Mouse (Mus musculus): ENCODE results near the gene Mgp. TPM values are rescaled to one million over a fixed set of nuclear protein-coding genes. Genes with fewer than 3 reads are reported as not detected.

Mgp gene
- polyA plus RNA-seq, 1 experiment from 2014 or later: 12.2 TPM

DNA sequence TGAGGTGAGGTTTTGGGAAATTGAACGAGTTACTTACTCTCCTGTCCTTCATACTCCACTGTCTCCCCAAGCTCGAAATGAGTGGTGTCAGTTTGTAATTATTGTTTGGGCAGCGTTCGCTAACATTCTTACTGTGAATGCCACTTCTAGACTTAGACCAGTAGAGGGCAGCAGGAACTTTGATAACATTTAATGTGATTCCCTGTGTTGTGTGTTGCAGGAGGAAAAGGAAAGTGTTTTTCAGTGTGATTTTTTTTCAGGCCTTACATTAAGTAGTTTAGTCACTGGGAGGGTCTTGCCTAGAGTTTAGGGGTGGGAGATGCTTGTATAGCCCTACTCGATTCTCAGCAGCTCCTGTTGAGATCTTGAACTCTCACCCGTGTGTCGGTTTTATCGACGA lies 14.6 kb downstream of the Mgp start:
- Histone ChIP-seq H3K4me2 (no peak overlapping the region), H3K4me1 (replicated peaks) (no peaks in the 10 kb centered on the region), H3K9ac (no peak overlapping the region), H3K27me3 (no peaks in the 10 kb centered on the region), H3K27ac (replicated peaks) (no peak overlapping the region), H3K36me3 (no peaks in the 10 kb centered on the region), H3K4me3 (no peak overlapping the region), H3K9me3 (no peaks in the 10 kb centered on the region)
- WGBS: 52% methylated on average over 9 of the region's 9 CpGs
- peak; percentile 59; the same call in 1 of the 2 replicates for ATAC-seq (ENCODE audit: low FRiP score, low read depth)

GRCm38 (mm10) chr6:136858420-136858819 lies 17.2 kb downstream of the Mgp start:
- 84% methylated on average over 8 of the region's 8 CpGs for WGBS
- no peaks in the 10 kb centered on the region for H3K36me3 ChIP-seq

GRCm38 (mm10) chr6:136857873-136858260 lies 17.8 kb downstream of the Mgp start:
- no peak overlapping the region for H3K9ac ChIP-seq
- H3K4me3 ChIP-seq: no peak overlapping the region
- no peak for ATAC-seq (ENCODE audit: low FRiP score, low read depth)
- no peaks in the 10 kb centered on the region for H3K9me3 ChIP-seq
- WGBS: 66% methylated on average over 11 of the region's 11 CpGs
- H3K4me1 ChIP-seq (replicated peaks): 0 out of 2 replicates have a peak, but pooled peaks cover under 1% of the 10 kb centered on the region
- no peaks in the 10 kb centered on the region for H3K36me3 ChIP-seq
- H3K27me3 ChIP-seq: no peaks in the 10 kb centered on the region
- no peak overlapping the region for H3K27ac ChIP-seq (replicated peaks)
- H3K4me2 ChIP-seq: no peak overlapping the region

More at GRCm38 (mm10) chr6:136858420-136858819, 17.2 kb downstream of the Mgp start:
- H3K4me2 ChIP-seq: no peak overlapping the region
- no peak overlapping the region for H3K4me3 ChIP-seq
- no peaks in the 10 kb centered on the region for H3K27me3 ChIP-seq
- no peak for ATAC-seq (ENCODE audit: low FRiP score, low read depth)
- no peaks in the 10 kb centered on the region for H3K9me3 ChIP-seq
- H3K4me1 ChIP-seq (replicated peaks): no peaks in the 10 kb centered on the region
- H3K27ac ChIP-seq (replicated peaks): no peak overlapping the region
- H3K9ac ChIP-seq: no peak overlapping the region

GRCm38 (mm10) chr6:136857186-136857872 lies 18.3 kb downstream of the Mgp start, which contains the start of gene Art4:
Gene Art4, minus strand, starts transcription at chr6:136857733.
- H3K27ac ChIP-seq (replicated peaks): no peak within 1 kb of the TSS
- no peak within 1 kb of the TSS for H3K9ac ChIP-seq
- no peaks in the 10 kb centered on the region for H3K9me3 ChIP-seq
- no peak within 1 kb of the TSS for H3K4me2 ChIP-seq
- ATAC-seq (ENCODE audit: low FRiP score, low read depth): no peak
- no peaks in the 10 kb centered on the region for H3K36me3 ChIP-seq
- 0 out of 2 replicates have a peak, but pooled peaks cover 6% of the 10 kb centered on the region for H3K4me1 ChIP-seq (replicated peaks)
- WGBS: 75% methylated on average over 18 of the region's 18 CpGs
- no peaks in the 10 kb centered on the region for H3K27me3 ChIP-seq
- H3K4me3 ChIP-seq: no peak within 1 kb of the TSS

GRCm38 (mm10) chr6:136856071-136856636 lies 19.5 kb downstream of the Mgp start:
- H3K4me3 ChIP-seq: no peak overlapping the region
- H3K36me3 ChIP-seq: no peaks in the 10 kb centered on the region
- WGBS: 74% methylated on average over 14 of the region's 14 CpGs
- H3K4me1 ChIP-seq (replicated peaks): 0 out of 2 replicates have a peak, but pooled peaks cover 8% of the 10 kb centered on the region
- H3K9me3 ChIP-seq: no peaks in the 10 kb centered on the region
- H3K9ac ChIP-seq: no peak overlapping the region
- no peak overlapping the region for H3K4me2 ChIP-seq
- H3K27ac ChIP-seq (replicated peaks): no peak overlapping the region
- ATAC-seq (ENCODE audit: low FRiP score, low read depth): no peak
- H3K27me3 ChIP-seq: no peaks in the 10 kb centered on the region

GRCm38 (mm10) chr6:136855183-136855582 lies 20.4 kb downstream of the Mgp start:
- Histone ChIP-seq H3K4me2 (no peak overlapping the region), H3K4me3 (no peak overlapping the region), H3K27me3 (no peaks in the 10 kb centered on the region), H3K4me1 (replicated peaks) (0 out of 2 replicates have a peak, but pooled peaks cover 8% of the 10 kb centered on the region), H3K27ac (replicated peaks) (no peak overlapping the region), H3K9me3 (no peaks in the 10 kb centered on the region), H3K9ac (no peak overlapping the region), H3K36me3 (no peaks in the 10 kb centered on the region)
- WGBS: 84% methylated on average over 2 of the region's 2 CpGs
- ATAC-seq (ENCODE audit: low FRiP score, low read depth): no peak

DNA sequence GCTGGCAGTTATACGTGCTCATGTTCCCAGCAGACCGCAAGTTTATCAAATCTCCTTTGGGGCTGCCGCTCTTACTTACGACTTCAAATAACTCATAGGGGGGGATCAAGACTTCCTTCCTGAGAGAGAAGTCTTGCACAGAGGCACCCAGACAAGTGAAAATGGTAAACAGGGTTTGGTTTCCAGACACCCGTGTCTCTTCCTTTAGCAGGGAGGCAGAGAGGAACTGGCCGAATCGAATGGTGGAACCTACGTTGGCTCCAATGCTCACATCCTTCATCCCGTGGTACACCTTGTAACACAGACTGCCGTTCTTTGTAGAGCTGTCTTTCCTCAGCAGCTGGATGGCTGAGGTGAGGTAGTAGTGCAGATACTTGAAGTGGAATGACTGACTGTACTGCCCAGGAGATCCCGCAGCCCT lies 21.3 kb downstream of the Mgp start:
- no peaks in the 10 kb centered on the region for H3K9me3 ChIP-seq
- 0 out of 2 replicates have a peak, but pooled peaks cover 8% of the 10 kb centered on the region for H3K4me1 ChIP-seq (replicated peaks)
- H3K4me2 ChIP-seq: no peak overlapping the region
- no peak overlapping the region for H3K9ac ChIP-seq
- no peaks in the 10 kb centered on the region for H3K27me3 ChIP-seq
- no peak overlapping the region for H3K27ac ChIP-seq (replicated peaks)
- H3K36me3 ChIP-seq: no peaks in the 10 kb centered on the region
- ATAC-seq (ENCODE audit: low FRiP score, low read depth): no peak
- WGBS: 90% methylated on average over 11 of the region's 11 CpGs
- H3K4me3 ChIP-seq: no peak overlapping the region

DNA sequence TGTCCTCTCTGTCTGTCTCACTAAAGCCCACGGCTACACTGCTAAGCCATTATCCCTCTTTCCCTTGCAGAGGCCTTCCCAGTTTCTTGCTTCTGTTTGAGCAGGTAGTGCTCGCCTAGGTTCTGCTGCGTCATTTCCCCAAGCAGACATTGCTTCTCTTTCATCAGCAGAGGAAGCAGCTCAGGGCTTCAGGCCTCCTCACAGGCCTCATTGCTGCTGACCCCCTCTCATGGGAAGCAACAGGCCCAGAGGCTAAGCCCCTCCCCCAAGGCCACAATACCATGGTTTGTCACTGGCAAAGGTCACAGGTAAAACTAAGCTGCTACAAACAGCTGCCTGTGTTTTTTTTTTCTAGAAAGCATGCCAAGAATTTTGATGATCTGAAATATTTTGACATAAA lies 22.9 kb downstream of the Mgp start:
- peak overlapping the region; percentile 26; the same call in 1 of the 2 replicates for H3K27ac ChIP-seq (replicated peaks)
- 59% methylated on average over 3 of the region's 3 CpGs for WGBS
- no peaks in the 10 kb centered on the region for H3K9me3 ChIP-seq

DNA sequence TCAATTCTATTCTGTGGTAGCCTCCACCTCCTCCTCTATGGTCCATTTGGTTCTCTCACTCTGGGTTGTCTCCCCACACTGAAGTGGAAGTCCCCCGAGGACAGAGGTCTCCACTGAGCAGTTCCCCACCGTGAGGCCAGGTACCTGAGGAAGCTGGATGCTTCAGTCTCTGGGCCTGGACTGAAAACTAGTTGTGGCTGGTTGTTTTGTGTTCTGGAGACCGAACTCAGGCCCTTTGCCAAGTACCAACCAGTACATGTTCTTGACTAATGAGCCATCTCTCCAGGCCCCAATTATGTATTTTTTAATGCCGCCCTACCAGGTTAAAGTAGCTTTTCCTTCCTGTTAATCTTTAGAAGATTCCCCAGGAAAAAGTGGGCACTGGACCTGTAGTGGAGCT lies 23.3 kb downstream of the Mgp start:
- H3K4me3 ChIP-seq: no peak overlapping the region
- 0 out of 2 replicates have a peak, but pooled peaks cover 8% of the 10 kb centered on the region for H3K4me1 ChIP-seq (replicated peaks)
- H3K27me3 ChIP-seq: no peaks in the 10 kb centered on the region
- no peaks in the 10 kb centered on the region for H3K9me3 ChIP-seq
- no peak overlapping the region for H3K4me2 ChIP-seq
- no peak overlapping the region for H3K9ac ChIP-seq
- WGBS: 83% methylated on average over 4 of the region's 4 CpGs
- H3K36me3 ChIP-seq: no peaks in the 10 kb centered on the region
- ATAC-seq (ENCODE audit: low FRiP score, low read depth): no peak
- H3K27ac ChIP-seq (replicated peaks): peak overlapping the region; percentile 26; the same call in 1 of the 2 replicates

More for the DNA sequence above, 22.9 kb downstream of the Mgp start:
- ATAC-seq (ENCODE audit: low FRiP score, low read depth): no peak; the same call in 1 of the 2 replicates
- no peaks in the 10 kb centered on the region for H3K36me3 ChIP-seq
- H3K4me3 ChIP-seq: no peak overlapping the region
- H3K4me1 ChIP-seq (replicated peaks): 0 out of 2 replicates have a peak, but pooled peaks cover 8% of the 10 kb centered on the region
- H3K27me3 ChIP-seq: no peaks in the 10 kb centered on the region
- H3K4me2 ChIP-seq: no peak overlapping the region
- H3K9ac ChIP-seq: no peak overlapping the region

- H3K9me3 ChIP-seq: no peaks in the 10 kb centered on the region
- H3K36me3 ChIP-seq: no peaks in the 10 kb centered on the region
- WGBS: 83% methylated on average over 6 of the region's 6 CpGs
- no peak for ATAC-seq (ENCODE audit: low FRiP score, low read depth)
- H3K27me3 ChIP-seq: no peaks in the 10 kb centered on the region
- H3K27ac ChIP-seq (replicated peaks): no peak overlapping the region
- H3K4me2 ChIP-seq: no peak overlapping the region
- no peak overlapping the region for H3K4me3 ChIP-seq
- H3K9ac ChIP-seq: no peak overlapping the region
- H3K4me1 ChIP-seq (replicated peaks): 0 out of 2 replicates have a peak, but pooled peaks cover 8% of the 10 kb centered on the region
Measured at GRCm38 (mm10) chr6:136850267-136850666, 25.4 kb downstream of the Mgp start.

DNA sequence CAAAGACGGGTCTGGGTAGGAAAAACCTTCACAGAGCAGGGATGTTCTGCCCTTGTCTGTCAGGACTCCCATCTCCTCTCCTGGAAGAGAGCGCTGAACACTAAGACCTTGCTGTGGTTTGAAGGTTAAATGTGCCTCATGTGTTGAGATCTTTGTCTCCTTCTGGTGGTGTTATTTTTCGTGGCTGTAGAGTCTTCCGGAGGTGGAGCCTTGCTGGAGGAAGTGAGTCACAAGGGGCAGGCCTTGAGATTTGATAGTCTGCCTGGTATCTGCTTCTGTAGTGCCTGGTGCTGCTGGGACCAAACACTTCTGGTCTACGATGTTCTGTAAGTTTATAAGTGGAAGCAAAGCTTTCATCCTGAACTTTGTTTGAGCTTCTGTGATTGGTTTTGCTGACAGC lies 26.7 kb downstream of the Mgp start:
- Histone ChIP-seq H3K27ac (replicated peaks) (no peak overlapping the region), H3K27me3 (no peaks in the 10 kb centered on the region), H3K4me3 (no peak overlapping the region), H3K4me2 (no peak overlapping the region), H3K9me3 (no peaks in the 10 kb centered on the region), H3K4me1 (replicated peaks) (0 out of 2 replicates have a peak, but pooled peaks cover 8% of the 10 kb centered on the region), H3K36me3 (no peaks in the 10 kb centered on the region), H3K9ac (no peak overlapping the region)
- no peak for ATAC-seq (ENCODE audit: low FRiP score, low read depth)
- WGBS: 90% methylated on average over 5 of the region's 5 CpGs

DNA sequence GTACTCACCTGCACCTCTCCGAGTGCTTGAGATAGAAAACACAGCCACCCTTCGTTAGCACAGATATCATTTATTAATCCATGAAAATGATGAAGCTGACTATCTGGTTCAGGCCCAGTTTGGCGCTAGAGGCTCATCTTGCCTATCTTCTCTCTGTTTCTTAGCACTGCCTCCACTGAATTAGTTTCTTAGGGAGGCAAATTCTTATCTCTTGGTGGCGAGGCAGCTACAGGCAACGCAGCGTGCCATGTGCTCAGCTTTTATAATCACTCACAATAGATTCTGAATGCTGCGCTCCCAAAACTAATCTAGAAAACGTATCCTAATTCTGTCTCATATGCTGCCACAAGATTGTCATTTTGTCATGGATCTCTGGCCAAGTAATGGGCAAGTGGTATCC lies 27.2 kb downstream of the Mgp start:
- Histone ChIP-seq H3K36me3 (no peaks in the 10 kb centered on the region), H3K4me1 (replicated peaks) (0 out of 2 replicates have a peak, but pooled peaks cover 8% of the 10 kb centered on the region), H3K9me3 (no peaks in the 10 kb centered on the region), H3K27me3 (no peaks in the 10 kb centered on the region), H3K27ac (replicated peaks) (no peak overlapping the region), H3K9ac (no peak overlapping the region), H3K4me2 (no peak overlapping the region), H3K4me3 (no peak overlapping the region)
- 89% methylated on average over 8 of the region's 8 CpGs for WGBS
- ATAC-seq (ENCODE audit: low FRiP score, low read depth): no peak

Data from hindbrain, embryonic 15.5 days (tissue).